Mouse (Mus musculus) left cerebral cortex, postnatal 10 days (tissue): Measurements from ENCODE around the gene Ptpn18. TPM values are rescaled to one million over a fixed set of nuclear protein-coding genes. Genes with fewer than 3 reads are reported as not detected.
A peak's percentile ranks its signal among the peaks of the same experiment; 100 is the strongest.

Source experiments
- DNase-seq, 2 experiments: peaks; one replicate each; pipeline ENCODE4 v3.0.0; 2021 to 2022; ENCODE audit warnings: low spot score in 2 of 2, mixed read lengths in 1 of 2; ENCODE audit errors: extremely low spot score in 1 of 2
- intact Hi-C: fragments of 180-260 bp; cut with DNase I; formaldehyde crosslinking; loops from one replicate; pipeline ENCODE4 v1.15.1; 2025
- total RNA-seq, 2 experiments: library from RNA; stranded (reverse); gene quantifications; 2 replicates each; pipeline ENCODE4 v1.2.3; 2021

The Ptpn18 gene
- total RNA-seq, 2 experiments from 2014 or later: 3.6 to 4.6 TPM

DNA sequence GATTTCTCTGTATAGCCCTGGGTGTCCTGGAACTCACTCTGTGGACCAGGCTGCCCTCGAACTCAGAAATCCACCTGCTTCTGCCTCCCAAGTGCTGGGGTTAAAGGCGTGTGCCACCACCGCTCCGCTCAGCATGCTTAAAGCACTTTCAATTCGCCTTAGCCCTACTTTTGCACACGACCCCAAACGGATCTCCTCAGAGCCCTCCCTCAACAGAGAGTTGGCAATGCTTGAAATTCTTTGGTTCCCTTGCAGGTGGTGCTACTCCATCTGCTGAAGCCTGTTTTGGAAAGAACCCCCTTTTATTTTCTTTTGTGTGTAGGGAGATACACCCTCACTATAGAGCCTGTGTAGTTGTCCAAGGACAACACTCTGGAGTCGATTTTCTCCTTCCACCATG is 1.1 kb upstream of the Ptpn18 start:
- intact Hi-C loops: no loop called here
- no peak for DNase-seq

- no peak for DNase-seq
- intact Hi-C loops: loop anchor here (10.0 kb wide), 1 partner anchor 125 kb away; no protein-coding TSS in a partner anchor
Observed at GRCm38 (mm10) chr1:34460061-34460441, 489 bp downstream of the Ptpn18 start.

DNA sequence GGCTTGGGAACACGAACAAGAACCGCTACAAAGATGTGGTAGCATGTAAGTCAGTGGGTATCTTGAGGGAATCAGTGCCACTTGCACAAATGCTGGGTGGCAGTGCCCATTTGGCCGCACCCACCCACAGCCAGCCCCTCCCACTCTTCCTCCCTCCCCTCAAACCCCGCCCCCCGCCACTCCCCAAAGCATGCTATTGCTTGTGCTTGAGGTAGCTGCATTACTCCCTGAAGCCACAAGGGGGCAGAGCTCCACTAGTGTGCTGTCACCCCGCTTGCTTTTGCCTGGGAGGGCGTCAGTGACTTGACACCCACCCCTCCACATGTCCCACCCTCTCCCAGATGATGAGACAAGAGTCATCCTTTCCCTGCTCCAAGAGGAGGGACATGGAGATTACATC is 3.2 kb downstream of the Ptpn18 start:
- peak in 1 of 2 experiments; percentile 81 for DNase-seq
- intact Hi-C loops: loop anchor here (10.0 kb wide), 1 partner anchor 122 kb away; no protein-coding TSS in a partner anchor

- intact Hi-C loops: loop anchor here (10.0 kb wide), 1 partner anchor 120 kb away; no protein-coding TSS in a partner anchor
- no peak for DNase-seq
Observed at GRCm38 (mm10) chr1:34464310-34464817, 4.8 kb downstream of the Ptpn18 start.

- intact Hi-C loops: loop anchor here (10.0 kb wide), 1 partner anchor 119 kb away; no protein-coding TSS in a partner anchor
- no peak for DNase-seq
Observed at GRCm38 (mm10) chr1:34465445-34465844, 5.9 kb downstream of the Ptpn18 start.

DNA sequence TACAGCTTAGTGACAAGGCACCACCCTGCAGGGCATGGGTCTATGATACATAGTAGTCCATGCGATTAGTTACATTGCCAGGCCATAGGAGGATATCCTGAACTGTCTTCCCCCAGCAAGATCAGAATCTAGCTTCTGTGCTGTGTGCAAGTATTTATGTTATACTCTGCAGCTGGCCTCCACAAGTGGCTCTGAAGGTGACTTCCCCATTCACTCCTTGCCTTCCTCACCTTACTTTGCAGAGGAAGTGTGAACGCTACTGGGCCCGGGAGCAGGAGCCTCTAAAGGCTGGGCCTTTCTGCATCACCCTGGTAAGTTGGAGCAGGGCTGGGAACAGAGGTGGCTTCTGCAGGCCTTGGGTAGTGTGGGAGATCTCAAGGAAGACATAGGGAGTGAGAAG is 8.5 kb downstream of the Ptpn18 start:
- intact Hi-C loops: loop anchor here (10.0 kb wide), 1 partner anchor 117 kb away; no protein-coding TSS in a partner anchor

DNA sequence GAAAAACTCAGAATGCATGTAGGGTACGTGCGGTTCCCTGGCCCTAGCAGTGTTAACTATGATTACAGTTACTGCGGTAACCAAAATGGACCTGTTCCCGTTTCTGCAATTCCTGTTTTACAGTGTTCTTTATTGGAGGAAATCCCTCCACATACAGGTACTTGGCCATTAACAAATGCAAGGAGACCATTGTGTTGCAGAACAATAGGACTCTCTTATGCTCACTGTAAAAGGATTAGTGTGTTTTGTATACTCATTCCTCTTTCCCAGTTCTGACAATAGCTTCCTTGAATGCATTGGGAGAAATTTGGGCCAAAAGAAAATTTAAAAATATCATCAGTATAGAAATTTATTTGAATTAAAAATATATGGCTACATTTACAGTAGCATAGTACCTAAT is 8.9 kb downstream of the Ptpn18 start:
- intact Hi-C loops: loop anchor here (10.0 kb wide), 1 partner anchor 116 kb away; no protein-coding TSS in a partner anchor

More for the DNA sequence above, 8.5 kb downstream of the Ptpn18 start:
- no peak for DNase-seq

GRCm38 (mm10) chr1:34469801-34470200 is 10.2 kb downstream of the Ptpn18 start:
- no peak for DNase-seq
- intact Hi-C loops: loop anchor here (10.0 kb wide), 1 partner anchor 115 kb away; no protein-coding TSS in a partner anchor

More for the DNA sequence above, 8.9 kb downstream of the Ptpn18 start:
- no peak for DNase-seq

DNA sequence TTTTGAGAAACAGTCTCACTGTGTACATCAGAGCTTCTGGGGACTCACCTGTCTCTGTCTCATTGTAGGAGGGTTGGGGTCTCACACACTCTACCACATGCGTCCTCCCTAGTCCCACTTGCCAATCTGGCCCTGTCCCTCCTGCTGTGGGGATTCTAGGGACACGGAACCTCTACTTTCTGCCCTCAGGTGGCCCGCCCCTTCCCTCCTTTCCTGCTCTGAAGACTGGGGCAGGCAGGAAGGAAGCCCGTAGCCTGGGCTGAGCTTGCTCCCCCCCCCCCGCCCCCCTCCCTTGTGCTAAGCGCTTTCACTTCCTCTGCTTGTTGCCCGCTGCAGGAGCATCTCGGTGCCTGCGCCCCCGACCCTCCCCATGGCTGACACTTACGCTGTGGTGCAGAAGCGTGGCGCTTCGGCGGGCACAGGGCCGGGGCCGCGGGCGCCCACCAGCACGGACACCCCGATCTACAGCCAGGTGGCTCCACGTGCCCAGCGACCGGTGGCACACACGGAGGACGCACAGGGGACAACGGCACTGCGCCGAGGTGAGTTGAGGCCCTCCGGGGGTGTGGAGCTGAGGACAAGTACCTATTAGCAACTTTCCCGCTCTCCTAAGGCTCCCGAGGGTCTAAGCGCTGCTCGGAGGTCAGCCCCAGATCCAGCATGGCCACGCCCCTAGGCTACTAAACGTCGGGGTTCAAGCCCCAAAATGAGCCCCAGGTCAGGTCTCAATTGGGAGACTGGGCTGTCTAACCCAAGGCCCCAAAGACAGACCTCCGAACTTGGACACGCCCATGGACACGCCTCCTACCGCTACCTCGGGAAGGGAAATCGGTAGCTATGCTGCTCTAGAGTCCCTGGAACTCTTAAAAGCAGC is 13.1 kb downstream of the Ptpn18 start:
- peak in 1 of 2 experiments; percentile 53 for DNase-seq
- intact Hi-C loops: no loop called here

DNA sequence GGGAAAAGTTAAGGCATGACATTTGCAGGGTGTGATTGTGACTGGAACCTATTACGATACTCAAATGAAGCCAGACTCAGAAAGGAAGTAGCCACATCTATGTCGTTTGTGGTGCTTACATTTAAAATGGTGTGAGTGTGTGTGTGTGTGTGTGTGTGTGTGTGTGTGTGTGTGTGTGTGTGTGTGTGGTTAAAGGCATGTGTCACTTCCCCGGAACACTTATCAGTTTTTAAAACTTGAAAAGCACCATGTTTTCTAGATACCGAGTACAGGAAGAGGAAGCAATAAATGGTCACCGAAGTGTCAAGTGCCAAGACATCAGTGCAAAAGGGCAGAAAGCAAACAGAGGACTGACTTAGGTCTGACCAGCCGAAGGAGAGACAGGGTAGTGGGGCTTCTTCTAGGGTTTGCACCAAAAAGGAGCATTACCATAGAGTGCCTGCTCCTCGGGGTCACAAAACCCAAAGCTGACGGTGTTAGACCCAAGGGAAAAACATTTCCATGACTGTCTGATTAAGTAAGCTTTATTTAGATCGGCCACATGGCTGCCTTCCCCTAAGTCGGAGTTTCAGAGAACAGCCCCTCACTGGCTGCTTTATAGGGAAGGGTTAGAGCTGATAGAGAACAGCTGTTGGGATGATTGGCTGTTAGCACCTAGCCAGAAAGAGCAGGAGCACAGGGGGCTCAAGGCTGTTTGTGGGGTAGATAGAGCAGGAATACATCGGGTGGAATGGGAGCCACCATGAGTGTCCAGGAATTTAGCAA is 19.5 kb downstream of the Ptpn18 start:
- intact Hi-C loops: no loop called here
- DNase-seq: no peak

- intact Hi-C loops: no loop called here
- DNase-seq: no peak
Observed at GRCm38 (mm10) chr1:34480801-34481200, 21.2 kb downstream of the Ptpn18 start.

GRCm38 (mm10) chr1:34481920-34482669 is 22.5 kb downstream of the Ptpn18 start:
- intact Hi-C loops: no loop called here
- DNase-seq: no peak

DNA sequence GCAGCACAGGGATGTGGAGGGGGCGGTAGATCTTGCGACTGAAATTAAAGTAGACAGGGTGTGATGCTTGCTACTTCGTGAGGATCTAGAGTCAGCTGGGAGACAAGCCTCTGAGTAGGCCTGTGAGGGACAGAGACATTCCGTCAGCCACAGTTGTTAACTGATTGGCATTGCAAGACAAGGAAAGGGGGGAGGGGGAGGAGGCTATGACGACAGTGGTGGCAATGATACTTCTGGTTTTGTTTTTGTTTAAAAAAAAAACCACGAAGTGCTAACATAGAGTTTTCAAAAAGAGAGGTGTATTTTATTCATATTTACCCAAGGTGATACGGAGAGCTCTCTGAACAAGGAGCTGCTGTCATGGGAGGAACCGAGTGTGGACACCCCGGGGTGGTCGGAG is 24.9 kb downstream of the Ptpn18 start:
- no peak for DNase-seq
- intact Hi-C loops: no loop called here

DNA sequence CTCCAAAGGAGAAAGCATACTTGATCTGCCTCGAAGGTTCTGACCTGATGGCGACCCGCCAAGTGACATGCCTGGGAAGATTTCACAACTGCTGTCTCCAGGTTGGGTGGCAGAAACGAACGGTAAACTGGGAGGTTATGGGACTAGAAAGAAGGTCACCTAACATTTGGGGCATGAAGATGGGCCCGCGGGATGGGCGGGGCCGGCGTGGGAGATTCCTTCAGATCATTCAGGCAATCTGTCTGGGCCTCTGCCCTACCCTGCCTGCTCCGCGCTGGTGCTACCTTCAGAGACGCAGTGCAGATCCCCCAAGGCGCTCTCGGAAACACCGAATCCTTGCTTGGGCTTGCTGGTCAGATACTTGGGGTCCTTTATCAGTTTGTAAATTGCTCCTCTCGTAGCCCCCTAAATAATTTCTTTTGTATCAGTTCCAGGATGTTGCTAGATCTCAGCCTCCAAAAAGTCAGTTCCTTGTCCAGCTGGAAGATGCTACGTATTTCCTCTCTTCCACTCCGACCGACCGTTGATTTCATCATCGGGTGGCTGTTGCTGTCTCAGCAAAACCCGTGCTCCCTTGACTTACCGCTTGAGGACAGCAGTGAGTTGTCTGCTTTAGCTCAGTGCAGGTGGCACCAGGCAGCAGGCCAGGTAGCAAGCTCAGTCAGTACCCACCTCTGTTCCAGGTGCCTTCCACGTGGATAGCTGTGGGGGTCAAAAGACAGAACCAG is 26.1 kb downstream of the Ptpn18 start:
- intact Hi-C loops: no loop called here
- DNase-seq: peak; percentile 39 to 48

DNA sequence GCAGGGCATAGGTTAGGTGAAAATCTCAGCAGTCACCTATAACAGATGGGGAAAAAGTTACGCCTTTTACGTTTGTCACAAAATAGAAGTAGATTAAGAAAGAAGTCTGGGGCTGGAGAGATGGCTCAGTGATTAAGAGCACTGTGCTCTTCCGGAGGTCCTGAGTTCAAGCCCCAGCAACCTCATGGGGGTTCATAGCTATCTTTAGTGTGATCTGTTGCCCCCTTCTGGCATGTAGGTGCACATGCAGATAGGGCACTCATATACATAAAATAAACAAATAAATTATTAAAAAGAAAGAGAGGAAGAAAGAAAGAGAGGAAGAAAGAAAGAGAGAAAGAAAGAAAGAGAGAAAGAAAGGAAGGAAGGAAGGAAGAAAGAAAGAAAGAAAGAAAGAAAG is 27.8 kb downstream of the Ptpn18 start:
- intact Hi-C loops: no loop called here
- no peak for DNase-seq

- intact Hi-C loops: no loop called here
- DNase-seq: no peak
Observed at GRCm38 (mm10) chr1:34489852-34490541, 30.4 kb downstream of the Ptpn18 start.

- intact Hi-C loops: no loop called here
- no peak for DNase-seq
Observed at GRCm38 (mm10) chr1:34491480-34491879, 31.9 kb downstream of the Ptpn18 start.
